ENCODE assay signal across 19 mouse cellular contexts in the genomic region with DNA sequence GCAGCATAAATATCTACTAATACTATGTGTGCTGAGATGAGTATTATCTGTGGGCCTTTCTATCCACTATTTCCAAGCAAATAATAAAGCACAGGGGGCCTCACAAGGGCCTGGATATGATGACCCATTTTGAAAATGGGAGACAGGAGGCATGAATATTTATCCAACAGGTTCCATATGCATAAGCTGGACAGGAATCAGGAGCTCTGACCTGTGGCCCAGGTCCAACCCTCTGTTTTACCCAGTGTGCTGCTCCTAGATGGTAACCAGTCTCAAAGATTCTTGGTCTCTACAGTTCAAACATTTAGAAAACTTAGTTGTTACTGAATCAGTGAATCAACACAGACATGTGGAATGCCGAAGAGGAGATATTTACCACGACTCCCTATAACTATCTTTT.
A peak's percentile ranks its signal among the peaks of the same experiment; 100 is the strongest.
DNase-seq lines count a peak whose midpoint lies in the region; ATAC-seq and TF ChIP-seq lines count a peak whose summit lies in the region.
"Had no signal": no experiment of that assay in that cellular context is flagged by ENCODE, and none has a peak within 500 bp of the region (broad histone marks: within the 10 kb centered on the region; RNA-seq: fewer than 3 reads in every experiment).

No protein-coding gene starts in this region.

- TF ChIP-seq CTCF in layer of hippocampus, adult 2 months (conservative IDR thresholded peaks at IDR 0.05) = no peak
- no peak for TF ChIP-seq CTCF in thymus, adult 2 months (IDR thresholded peaks at IDR 0.05; ENCODE audit: borderline replicate concordance, control insufficient read depth, extremely low read depth, insufficient read depth, low read length, poor library complexity)

- DNase-seq in layer of hippocampus, adult 2 months (ENCODE audit: low spot score in 2 of 2) = no peak
- DNase-seq in layer of hippocampus, postnatal 14 days (ENCODE audit: low spot score in 2 of 2) = no peak
- peak; percentile 41 for DNase-seq in cerebellum, adult 8-10 months
- peak; percentile 31 to 59 for DNase-seq in cerebellum, postnatal 14 days
- DNase-seq in midbrain, embryonic 14.5 days = no peak
- no peak for DNase-seq in left cerebral cortex, postnatal 10 days (ENCODE audit: extremely low spot score in 1 of 2, low spot score in 2 of 2)
- no peak for DNase-seq in thymus, adult 2 months
- DNase-seq: adrenal gland, postnatal 14 days; gastrocnemius, postnatal 10 days; heart, adult 18-20 months; heart, postnatal 10 days; heart, postnatal 4 days had no signal

- H3K27ac ChIP-seq in layer of hippocampus, adult 2 months = peak overlapping the region; percentile 39; the same call in 1 of the 2 replicates
- H3K27ac ChIP-seq in midbrain, embryonic 14.5 days (replicated peaks; ENCODE audit: low read depth, low read length) = no peak overlapping the region
- H3K27ac ChIP-seq in thymus, adult 2 months (ENCODE audit: control insufficient read depth, insufficient read depth, low read length) = no peak overlapping the region
- H3K27ac ChIP-seq: embryonic facial prominence, embryonic 10.5 days; heart, embryonic 10.5 days; hindbrain, embryonic 12.5 days had no signal

- H3K36me3 ChIP-seq in midbrain, embryonic 14.5 days (ENCODE audit: control insufficient read depth, insufficient read depth, low read length) = no peaks in the 10 kb centered on the region
- no peaks in the 10 kb centered on the region for H3K36me3 ChIP-seq in thymus, adult 2 months (ENCODE audit: control insufficient read depth, insufficient read depth, low read length)
- H3K36me3 ChIP-seq: embryonic facial prominence, embryonic 10.5 days; heart, embryonic 10.5 days; hindbrain, embryonic 12.5 days had no signal

- intact Hi-C loops in left cerebral cortex, postnatal 10 days (cut with DNase I) = no loop called here

- H3K4me1 ChIP-seq in midbrain, embryonic 14.5 days (ENCODE audit: control insufficient read depth, insufficient read depth, low read length) = peaks cover 10% of the 10 kb centered on the region; the same call in 1 of the 2 replicates
- no peaks in the 10 kb centered on the region for H3K4me1 ChIP-seq in thymus, adult 2 months (replicated peaks; ENCODE audit: control insufficient read depth, insufficient read depth, low read length)

- no peak overlapping the region for H3K9ac ChIP-seq in midbrain, embryonic 14.5 days (replicated peaks; ENCODE audit: low read length)
- H3K9ac ChIP-seq: hindbrain, embryonic 12.5 days had no signal

- H3K4me2 ChIP-seq in midbrain, embryonic 14.5 days (ENCODE audit: low read length) = no peak overlapping the region
- H3K4me2 ChIP-seq: hindbrain, embryonic 12.5 days had no signal

- no peaks in the 10 kb centered on the region for H3K9me3 ChIP-seq in midbrain, embryonic 14.5 days (ENCODE audit: control insufficient read depth, low read length)
- H3K9me3 ChIP-seq: embryonic facial prominence, embryonic 10.5 days; heart, embryonic 10.5 days; hindbrain, embryonic 12.5 days had no signal

- no peak for ATAC-seq in midbrain, embryonic 14.5 days (ENCODE audit: low FRiP score, low TSS enrichment)
- ATAC-seq: forebrain, embryonic 14.5 days; hindbrain, embryonic 16.5 days; inflammation-experienced regulatory T-cells, adult 6 months; intestine, postnatal 0 days had no signal

- no peak for TF ChIP-seq POLR2A in thymus, adult 2 months (IDR thresholded peaks at IDR 0.05; ENCODE audit: control insufficient read depth, extremely low read depth, insufficient read depth, low read length, poor library complexity)

- 91% methylated on average over 2 of the region's 2 CpGs for WGBS in midbrain, embryonic 14.5 days
- WGBS in thymus, adult 2 months = 83% methylated on average over 2 of the region's 2 CpGs

- no peak overlapping the region for H3K4me3 ChIP-seq in layer of hippocampus, adult 2 months
- no peak overlapping the region for H3K4me3 ChIP-seq in midbrain, embryonic 14.5 days (replicated peaks; ENCODE audit: low read depth, low read length)
- H3K4me3 ChIP-seq in thymus, adult 2 months (ENCODE audit: control insufficient read depth, insufficient read depth, low read length) = no peak overlapping the region
- H3K4me3 ChIP-seq: embryonic facial prominence, embryonic 10.5 days; heart, embryonic 10.5 days; hindbrain, embryonic 12.5 days had no signal

- no peaks in the 10 kb centered on the region for H3K27me3 ChIP-seq in midbrain, embryonic 14.5 days (ENCODE audit: control insufficient read depth, insufficient read depth, low read length)
- H3K27me3 ChIP-seq in thymus, adult 2 months (ENCODE audit: control insufficient read depth, insufficient read depth, low read length) = no peaks in the 10 kb centered on the region
- H3K27me3 ChIP-seq: hindbrain, embryonic 12.5 days had no signal

Comparison
In these comparisons a context has a peak if more than half of its experiments do, and no peak if none do; other contexts are left out.
1. DNase-seq: peak in cerebellum, adult 8-10 months (single experiment) and cerebellum, postnatal 14 days (2 of 2); none in layer of hippocampus, adult 2 months (0 of 2), layer of hippocampus, postnatal 14 days (0 of 2), midbrain, embryonic 14.5 days (single experiment), left cerebral cortex, postnatal 10 days (0 of 2) and thymus, adult 2 months (single experiment).